ENCODE assay signal across 8 mouse cellular contexts in the genomic region with DNA sequence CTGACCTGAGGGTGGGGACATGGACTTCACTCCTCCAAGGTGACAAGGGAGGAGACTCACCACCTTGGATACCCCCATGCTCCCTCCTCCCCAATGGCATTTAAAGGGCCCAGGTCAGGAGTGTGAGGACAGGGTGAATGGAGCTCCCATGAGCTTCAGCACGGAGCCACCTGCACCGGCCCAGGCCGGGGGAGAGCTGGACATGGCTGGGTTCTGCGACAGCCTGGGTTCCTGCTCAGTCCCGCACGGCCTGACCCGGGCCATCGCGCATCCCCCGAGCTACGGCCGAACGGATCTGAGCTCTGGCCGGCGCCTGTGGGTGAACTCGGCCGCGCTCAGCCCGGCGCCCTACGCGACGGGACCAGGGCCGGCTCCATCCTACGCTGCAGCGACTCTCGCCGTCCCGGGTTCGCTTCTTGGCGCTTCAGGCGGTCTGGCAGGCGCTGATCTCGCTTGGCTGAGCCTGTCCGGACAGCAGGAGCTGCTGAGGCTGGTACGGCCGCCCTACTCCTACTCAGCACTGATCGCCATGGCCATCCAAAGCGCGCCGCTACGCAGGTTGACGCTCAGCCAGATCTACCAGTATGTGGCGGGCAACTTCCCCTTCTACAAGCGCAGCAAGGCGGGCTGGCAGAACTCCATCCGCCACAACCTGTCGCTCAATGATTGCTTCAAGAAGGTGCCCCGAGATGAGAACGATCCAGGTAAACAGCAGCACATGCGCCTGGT. TPM values are rescaled to one million over a fixed set of nuclear protein-coding genes. Genes with fewer than 3 reads are reported as not detected.
A peak's percentile ranks its signal among the peaks of the same experiment; 100 is the strongest.
DNase-seq lines count a peak whose midpoint lies in the region; ATAC-seq and TF ChIP-seq lines count a peak whose summit lies in the region.

Gene Foxi2 (plus strand): TSS at position 72 of the 729 bp plus-strand sequence.

- no peak within 1 kb of the TSS for H3K4me3 ChIP-seq in liver, embryonic 12.5 days
- no peak within 1 kb of the TSS for H3K4me3 ChIP-seq in liver, postnatal 0 days (ENCODE audit: low read depth, low read length)
- H3K4me3 ChIP-seq in hindbrain, embryonic 12.5 days, result peak within 1 kb of the TSS; percentile 25
- H3K4me3 ChIP-seq in neural tube, embryonic 13.5 days, result peak within 1 kb of the TSS; percentile 33

- peak within 1 kb of the TSS; percentile 22; the same call in 1 of the 2 replicates for H3K4me2 ChIP-seq in liver, embryonic 12.5 days
- no peak within 1 kb of the TSS for H3K4me2 ChIP-seq in liver, postnatal 0 days (ENCODE audit: low read depth, low read length)
- peak within 1 kb of the TSS; percentile 48 for H3K4me2 ChIP-seq in hindbrain, embryonic 12.5 days (replicated peaks)
- peak within 1 kb of the TSS; percentile 57 for H3K4me2 ChIP-seq in neural tube, embryonic 13.5 days

- TF ChIP-seq CTCF in liver, postnatal 0 days (IDR thresholded peaks at IDR 0.05; ENCODE audit: low read depth), result no peak

- ATAC-seq in liver, embryonic 12.5 days, result no peak
- ATAC-seq in liver, postnatal 0 days, result no peak
- 0 out of 2 replicates have a peak, but pooled peaks have one; percentile 19 for ATAC-seq in hindbrain, embryonic 12.5 days (ENCODE audit: low FRiP score)
- ATAC-seq in neural tube, embryonic 13.5 days (ENCODE audit: low read depth), result no peak

- no peaks in the 10 kb centered on the region for H3K36me3 ChIP-seq in liver, embryonic 12.5 days
- H3K36me3 ChIP-seq in liver, postnatal 0 days (replicated peaks; ENCODE audit: insufficient read depth, low read length), result no peaks in the 10 kb centered on the region
- no peaks in the 10 kb centered on the region for H3K36me3 ChIP-seq in hindbrain, embryonic 12.5 days
- H3K36me3 ChIP-seq in neural tube, embryonic 13.5 days, result no peaks in the 10 kb centered on the region

- WGBS in liver, embryonic 12.5 days (ENCODE audit: insufficient replicate concordance), result 4% methylated on average over 51 of the region's 51 CpGs
- WGBS in liver, postnatal 0 days (ENCODE audit: insufficient replicate concordance), result 3% methylated on average over 51 of the region's 51 CpGs
- 4% methylated on average over 51 of the region's 51 CpGs for WGBS in hindbrain, embryonic 12.5 days
- whole genome bisulfite sequencing in neural tube, embryonic 13.5 days, result 3% methylated on average over 51 of the region's 51 CpGs

- no peak within 1 kb of the TSS for H3K9ac ChIP-seq in liver, embryonic 12.5 days
- H3K9ac ChIP-seq in liver, postnatal 0 days (replicated peaks), result no peak within 1 kb of the TSS
- H3K9ac ChIP-seq in hindbrain, embryonic 12.5 days, result no peak within 1 kb of the TSS
- 0 out of 2 replicates have a peak within 1 kb of the TSS, but pooled peaks have one; percentile 50 for H3K9ac ChIP-seq in neural tube, embryonic 13.5 days

- DNase-seq in cerebellum, postnatal 25 days, result peak; percentile 31 to 53
- DNase-seq in cerebellum, adult 9-11 months, result no peak
- no peak for DNase-seq in liver, postnatal 0 days
- no peak for DNase-seq in spleen, postnatal 10 days (ENCODE audit: low spot score in 2 of 2)
- no peak for DNase-seq in spleen, adult 18-20 months

- H3K27me3 ChIP-seq in liver, embryonic 12.5 days (replicated peaks), result peaks cover 63% of the 10 kb centered on the region
- peaks cover 37% of the 10 kb centered on the region for H3K27me3 ChIP-seq in liver, postnatal 0 days (ENCODE audit: insufficient read depth, low read length)
- H3K27me3 ChIP-seq in hindbrain, embryonic 12.5 days, result peaks cover 55% of the 10 kb centered on the region
- H3K27me3 ChIP-seq in neural tube, embryonic 13.5 days, result peaks cover 45% of the 10 kb centered on the region

- TF ChIP-seq EP300 in liver, postnatal 0 days (IDR thresholded peaks at IDR 0.05; ENCODE audit: low read depth), result no peak

- no peaks in the 10 kb centered on the region for H3K9me3 ChIP-seq in liver, embryonic 12.5 days (replicated peaks)
- no peaks in the 10 kb centered on the region for H3K9me3 ChIP-seq in liver, postnatal 0 days (ENCODE audit: low read length)
- H3K9me3 ChIP-seq in hindbrain, embryonic 12.5 days (replicated peaks), result no peaks in the 10 kb centered on the region
- no peaks in the 10 kb centered on the region for H3K9me3 ChIP-seq in neural tube, embryonic 13.5 days

- H3K4me1 ChIP-seq in liver, embryonic 12.5 days, result no peaks in the 10 kb centered on the region
- no peaks in the 10 kb centered on the region for H3K4me1 ChIP-seq in liver, postnatal 0 days (ENCODE audit: insufficient read depth)
- peaks cover 10% of the 10 kb centered on the region; the same call in 1 of the 2 replicates for H3K4me1 ChIP-seq in hindbrain, embryonic 12.5 days
- peaks cover 7% of the 10 kb centered on the region for H3K4me1 ChIP-seq in neural tube, embryonic 13.5 days (replicated peaks)

- no peak within 1 kb of the TSS for H3K27ac ChIP-seq in liver, embryonic 12.5 days
- H3K27ac ChIP-seq in liver, postnatal 0 days (ENCODE audit: low read depth), result no peak within 1 kb of the TSS
- no peak within 1 kb of the TSS for H3K27ac ChIP-seq in hindbrain, embryonic 12.5 days
- H3K27ac ChIP-seq in neural tube, embryonic 13.5 days (replicated peaks), result no peak within 1 kb of the TSS

RNA-seq across cellular contexts. Expression of gene Foxi2, which starts in this region (rescaled TPM):
- not detected in 2 replicates for polyA plus RNA-seq in liver, embryonic 12.5 days (2016; fragmentation: Nextera tagmentation; extraction: Ambion mirVana)
- not detected in 2 replicates for polyA plus RNA-seq in liver, postnatal 0 days (2015; fragmentation: Nextera tagmentation; extraction: Ambion mirVana)
- 0.10 TPM in 1 of 2 replicates, not detected in the other for polyA plus RNA-seq in hindbrain, embryonic 12.5 days (2016; fragmentation: Nextera tagmentation; extraction: Ambion mirVana)
- not detected in 2 replicates for polyA plus RNA-seq in neural tube, embryonic 13.5 days (2015; fragmentation: Nextera tagmentation; extraction: Ambion mirVana)

Comparison
In these comparisons a context has a peak if more than half of its experiments do, and no peak if none do; other contexts are left out.
1. DNase-seq: peak in cerebellum, postnatal 25 days (2 of 2); none in cerebellum, adult 9-11 months (single experiment), liver, postnatal 0 days (single experiment), spleen, postnatal 10 days (0 of 2) and spleen, adult 18-20 months (0 of 2).
2. Peak in ATAC-seq, H3K4me3 ChIP-seq and H3K4me2 ChIP-seq in hindbrain, embryonic 12.5 days; RNA of the gene not detected or under 1 TPM.